Mouse (Mus musculus) G1E (cell line): ENCODE results near the gene Dnah7a.

Experiments used
- CTCF ChIP-seq: IDR thresholded peaks from 2 replicates; pipeline ENCODE4 v1.5.1; 2012; ENCODE audit warnings: low read depth, low read length, inconsistent platforms, mixed read lengths
- GATA1 ChIP-seq: IDR thresholded peaks from 2 replicates; pipeline ENCODE4 v1.6.1; 2012; ENCODE audit warnings: borderline replicate concordance, low read length, inconsistent platforms, mixed read lengths
- TAL1 ChIP-seq: conservative IDR thresholded peaks from 2 replicates; pipeline ENCODE4 v1.6.1; 2012; ENCODE audit warnings: low read depth, low read length, inconsistent platforms, mixed read lengths

DNA sequence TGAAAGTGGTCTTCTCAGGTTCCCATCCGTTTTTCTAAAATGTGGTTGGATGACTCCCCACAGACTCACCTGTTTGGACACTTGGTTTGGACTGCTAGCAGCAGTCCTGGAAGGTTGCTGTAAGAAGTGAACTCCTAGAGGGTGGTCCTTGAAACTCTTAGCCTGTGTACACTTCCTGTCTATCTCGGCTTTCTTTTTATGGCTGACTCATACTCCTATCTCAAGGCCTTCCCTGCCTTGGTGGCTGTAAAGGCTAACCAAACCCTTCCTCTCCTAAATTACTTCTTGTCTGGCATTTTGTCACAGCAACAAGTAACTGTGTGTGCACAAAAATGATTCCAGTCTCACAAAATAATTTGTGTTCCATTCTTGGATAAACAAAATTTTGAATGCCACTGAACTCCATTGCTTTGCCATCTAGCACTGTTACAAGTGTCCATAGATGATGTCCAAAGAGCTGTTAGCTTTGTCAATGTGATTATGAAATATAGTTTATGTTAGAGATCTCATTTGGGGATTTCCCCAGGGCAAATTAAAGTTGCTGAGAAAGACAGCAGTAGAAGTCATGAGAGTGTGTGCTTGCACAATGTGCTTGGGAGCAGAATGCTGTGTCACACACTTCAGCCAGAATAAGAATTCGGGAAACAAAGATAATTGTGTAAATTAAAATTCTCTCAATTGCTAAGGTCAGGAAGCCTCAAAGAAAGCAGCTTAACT is 35.3 kb upstream of the Dnah7a start:
- no peak for TF ChIP-seq TAL1
- no peak for TF ChIP-seq CTCF
- no peak for TF ChIP-seq GATA1
